Mouse (Mus musculus) forebrain, embryonic 11.5 days (tissue): ENCODE results near the gene Ppp2r3a. TPM values are rescaled to one million over a fixed set of nuclear protein-coding genes. Genes with fewer than 3 reads are reported as not detected.

Source experiments
- ATAC-seq: fragments of 200-750 bp; cut with Nextera tagmentation; replicated peaks from 2 replicates; pipeline ENCODE4 v1.8.0; 2017; ENCODE audit warnings: moderate TSS enrichment; ENCODE audit not compliant: low FRiP score
- DNase-seq: peaks from one replicate; pipeline ENCODE4 v3.0.0-alpha.2; 2017; ENCODE audit warnings: low spot score
- H3K27ac ChIP-seq: fragments of 300-500 bp; sonication (generic); 2 replicates; pipeline ENCODE4 v1.5.1; 2014; ENCODE audit warnings: low read depth, low read length
- H3K27me3 ChIP-seq: fragments of 300-500 bp; sonication (generic); 2 replicates; pipeline ENCODE4 v1.6.1; 2014; ENCODE audit warnings: mild to moderate bottlenecking, low read length, mixed read lengths; ENCODE audit not compliant: control insufficient read depth, insufficient read depth
- H3K36me3 ChIP-seq: fragments of 300-500 bp; sonication (generic); 2 replicates; pipeline ENCODE4 v1.6.1; 2014; ENCODE audit warnings: mild to moderate bottlenecking, low read length, moderate library complexity, mixed read lengths; ENCODE audit not compliant: control insufficient read depth, insufficient read depth
- H3K4me1 ChIP-seq: fragments of 300-500 bp; sonication (generic); replicated peaks from 2 replicates; pipeline ENCODE4 v1.6.1; 2014; ENCODE audit warnings: low read length, mixed read lengths; ENCODE audit not compliant: control insufficient read depth, insufficient read depth
- H3K4me2 ChIP-seq: fragments of 300-500 bp; sonication (generic); 2 replicates; pipeline ENCODE4 v1.6.1; 2014; ENCODE audit warnings: low read depth, mild to moderate bottlenecking, low read length, moderate library complexity, mixed read lengths; ENCODE audit not compliant: severe bottlenecking
- H3K4me3 ChIP-seq: fragments of 300-500 bp; sonication (generic); 2 replicates; pipeline ENCODE4 v1.5.1; 2014; ENCODE audit warnings: low read depth, low read length
- H3K9ac ChIP-seq: fragments of 300-500 bp; sonication (generic); 2 replicates; pipeline ENCODE4 v1.6.1; 2014; ENCODE audit warnings: low read length
- H3K9me3 ChIP-seq: fragments of 300-500 bp; sonication (generic); 2 replicates; pipeline ENCODE4 v1.6.1; 2016; ENCODE audit warnings: low read length, mixed read lengths; ENCODE audit not compliant: control insufficient read depth
- WGBS: fragments of 180-500 bp; shearing (Covaris S2); extraction: QIAGEN DNeasy Blood & Tissue Kit; methylation state at CpG from one replicate; pipeline ENCODE4 v1.1.7; 2014; 5-methylcytosine and 5-hydroxymethylcytosine counted together
- polyA plus RNA-seq: library from polyadenylated mRNA; unstranded; fragments of >200 nt; fragmentation: Nextera tagmentation; extraction: Ambion mirVana; gene quantifications from 2 replicates; pipeline ENCODE4 v1.2.1, GENCODE M21; 2014

The Ppp2r3a gene
- polyA plus RNA-seq, 1 experiment from 2014 or later, result 15.5 TPM

DNA sequence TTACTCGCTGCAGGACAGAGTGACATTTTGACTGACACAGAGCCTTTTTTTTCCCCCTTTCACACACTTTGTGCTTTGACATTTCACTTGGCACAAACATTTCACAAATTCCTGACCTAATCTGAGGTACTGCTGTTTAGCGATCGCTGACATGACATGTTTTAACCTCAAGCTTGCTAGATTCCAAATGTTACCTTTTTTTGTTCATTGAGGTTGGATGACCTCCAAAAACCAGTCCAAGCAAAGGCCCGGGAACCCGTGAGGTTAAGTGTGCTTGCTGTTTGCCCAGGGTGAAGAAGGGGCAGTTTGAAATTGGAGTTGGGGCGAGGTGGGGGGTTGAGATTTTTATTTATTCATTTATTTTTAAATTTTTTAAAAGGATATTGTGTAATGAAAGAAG is 31.1 kb upstream of the Ppp2r3a start:
- 83% methylated on average over 6 of the region's 6 CpGs for WGBS
- no peaks in the 10 kb centered on the region for H3K27me3 ChIP-seq
- ATAC-seq, result no peak
- no peak overlapping the region for H3K27ac ChIP-seq
- DNase-seq, result no peak
- no peaks in the 10 kb centered on the region for H3K9me3 ChIP-seq
- no peak overlapping the region for H3K4me2 ChIP-seq
- no peaks in the 10 kb centered on the region for H3K4me1 ChIP-seq
- no peak overlapping the region for H3K9ac ChIP-seq
- H3K36me3 ChIP-seq, result no peaks in the 10 kb centered on the region
- H3K4me3 ChIP-seq, result no peak overlapping the region

- no peaks in the 10 kb centered on the region for H3K36me3 ChIP-seq
- H3K4me2 ChIP-seq, result no peak overlapping the region
- no peaks in the 10 kb centered on the region for H3K9me3 ChIP-seq
- ATAC-seq, result no peak
- no peaks in the 10 kb centered on the region for H3K27me3 ChIP-seq
- H3K4me1 ChIP-seq, result no peaks in the 10 kb centered on the region
- 86% methylated on average over 4 of the region's 4 CpGs for WGBS
- no peak overlapping the region for H3K9ac ChIP-seq
- no peak for DNase-seq
- H3K4me3 ChIP-seq, result no peak overlapping the region
- H3K27ac ChIP-seq, result no peak overlapping the region
Measured at GRCm38 (mm10) chr9:101281906-101282305, 30.3 kb upstream of the Ppp2r3a start.

DNA sequence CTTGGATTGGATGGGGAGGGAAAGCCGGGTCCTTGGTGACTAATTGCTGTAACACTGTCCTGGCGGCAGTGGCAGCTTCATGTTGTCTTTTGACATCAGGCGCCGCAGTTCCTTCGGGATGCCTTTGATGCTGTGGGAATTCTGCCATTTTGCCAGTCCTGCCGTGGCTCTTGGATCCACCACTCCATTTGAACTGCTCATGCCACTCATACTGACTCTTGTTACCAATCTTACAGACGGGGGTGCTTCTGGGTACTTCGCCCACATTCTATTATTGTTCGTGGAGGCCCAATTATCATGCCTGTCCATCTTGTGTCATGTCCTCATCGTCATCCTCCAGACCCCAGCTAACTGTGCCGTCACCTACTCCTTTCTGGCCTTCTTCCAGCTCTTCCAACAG is 29.7 kb upstream of the Ppp2r3a start:
- ATAC-seq (no peak), DNase-seq (no peak)
- Histone ChIP-seq H3K9me3 (no peaks in the 10 kb centered on the region), H3K4me1 (no peaks in the 10 kb centered on the region), H3K27ac (no peak overlapping the region), H3K4me2 (no peak overlapping the region), H3K9ac (no peak overlapping the region), H3K27me3 (no peaks in the 10 kb centered on the region), H3K36me3 (no peaks in the 10 kb centered on the region), H3K4me3 (no peak overlapping the region)
- WGBS, result 92% methylated on average over 11 of the region's 11 CpGs

DNA sequence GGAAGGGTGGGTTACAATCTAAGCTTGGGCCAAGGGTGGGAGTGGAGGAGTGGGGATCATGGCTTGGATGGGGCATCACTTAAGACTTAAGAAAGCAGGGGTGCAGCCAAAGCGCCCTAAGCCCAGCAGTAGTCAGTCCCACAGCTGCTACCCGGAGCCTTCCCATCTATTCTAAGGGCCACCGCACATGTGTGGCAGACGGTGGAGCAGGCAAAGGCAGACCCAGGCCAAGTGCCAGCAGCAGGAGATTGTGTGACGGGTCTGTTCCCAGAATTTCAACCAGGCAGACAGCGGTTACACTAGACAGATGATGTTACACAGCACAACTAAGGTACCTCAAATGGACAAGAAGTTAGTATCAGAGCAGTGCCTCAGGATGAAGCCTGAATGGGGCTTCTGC is 29.3 kb upstream of the Ppp2r3a start:
- H3K9ac ChIP-seq, result no peak overlapping the region
- H3K4me1 ChIP-seq, result no peaks in the 10 kb centered on the region
- no peaks in the 10 kb centered on the region for H3K36me3 ChIP-seq
- H3K4me3 ChIP-seq, result no peak overlapping the region
- H3K4me2 ChIP-seq, result no peak overlapping the region
- no peaks in the 10 kb centered on the region for H3K27me3 ChIP-seq
- ATAC-seq (no peak), DNase-seq (no peak)
- H3K9me3 ChIP-seq, result no peaks in the 10 kb centered on the region
- WGBS, result 95% methylated on average over 6 of the region's 6 CpGs
- no peak overlapping the region for H3K27ac ChIP-seq

DNA sequence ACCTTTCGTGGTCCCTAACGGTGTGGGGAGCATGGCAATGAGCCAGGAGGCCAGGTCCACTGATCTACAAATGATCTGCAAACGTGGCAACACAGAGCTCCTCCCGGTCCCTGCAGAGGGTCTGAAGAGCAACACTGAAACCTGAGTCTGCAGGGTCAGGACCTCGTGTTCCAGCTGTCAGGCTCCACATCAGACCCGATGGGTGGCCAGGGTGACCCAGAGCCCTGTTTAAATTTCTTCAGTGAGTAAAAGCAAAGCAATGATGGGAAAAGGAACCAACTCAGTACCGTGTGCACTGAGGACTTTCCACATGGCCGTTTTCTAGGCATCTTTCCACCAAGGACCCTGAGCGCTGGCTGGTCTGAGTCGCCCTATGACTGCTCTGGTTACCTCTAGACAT is 28.6 kb upstream of the Ppp2r3a start:
- WGBS, result 74% methylated on average over 10 of the region's 10 CpGs
- H3K9ac ChIP-seq, result no peak overlapping the region
- H3K9me3 ChIP-seq, result no peaks in the 10 kb centered on the region
- H3K4me1 ChIP-seq, result no peaks in the 10 kb centered on the region
- H3K4me2 ChIP-seq, result no peak overlapping the region
- no peak for DNase-seq
- H3K36me3 ChIP-seq, result no peaks in the 10 kb centered on the region
- H3K4me3 ChIP-seq, result no peak overlapping the region
- H3K27me3 ChIP-seq, result no peaks in the 10 kb centered on the region
- H3K27ac ChIP-seq, result no peak overlapping the region
- ATAC-seq, result no peak

- Histone ChIP-seq H3K4me3 (no peak overlapping the region), H3K27me3 (no peaks in the 10 kb centered on the region), H3K4me1 (no peaks in the 10 kb centered on the region), H3K36me3 (no peaks in the 10 kb centered on the region), H3K9ac (no peak overlapping the region), H3K4me2 (no peak overlapping the region), H3K9me3 (no peaks in the 10 kb centered on the region), H3K27ac (no peak overlapping the region)
- 87% methylated on average over 7 of the region's 7 CpGs for WGBS
- ATAC-seq, result no peak
- DNase-seq, result no peak
Measured at GRCm38 (mm10) chr9:101272715-101273114, 21.1 kb upstream of the Ppp2r3a start.

GRCm38 (mm10) chr9:101270020-101270419 is 18.4 kb upstream of the Ppp2r3a start:
- H3K27me3 ChIP-seq, result no peaks in the 10 kb centered on the region
- no peaks in the 10 kb centered on the region for H3K4me1 ChIP-seq
- H3K4me2 ChIP-seq, result no peak overlapping the region
- DNase-seq (no peak), ATAC-seq (no peak)
- H3K27ac ChIP-seq, result no peak overlapping the region
- H3K4me3 ChIP-seq, result no peak overlapping the region
- no peaks in the 10 kb centered on the region for H3K36me3 ChIP-seq
- WGBS, result 44% methylated on average over 5 of the region's 5 CpGs
- no peak overlapping the region for H3K9ac ChIP-seq
- no peaks in the 10 kb centered on the region for H3K9me3 ChIP-seq

GRCm38 (mm10) chr9:101266043-101266442 is 14.4 kb upstream of the Ppp2r3a start:
- Histone ChIP-seq H3K27ac (no peak overlapping the region), H3K9ac (no peak overlapping the region), H3K4me1 (no peaks in the 10 kb centered on the region), H3K4me3 (no peak overlapping the region), H3K4me2 (no peak overlapping the region), H3K27me3 (no peaks in the 10 kb centered on the region), H3K36me3 (no peaks in the 10 kb centered on the region), H3K9me3 (no peaks in the 10 kb centered on the region)
- no peak for ATAC-seq
- no peak for DNase-seq
- WGBS, result 78% methylated on average over 8 of the region's 8 CpGs

DNA sequence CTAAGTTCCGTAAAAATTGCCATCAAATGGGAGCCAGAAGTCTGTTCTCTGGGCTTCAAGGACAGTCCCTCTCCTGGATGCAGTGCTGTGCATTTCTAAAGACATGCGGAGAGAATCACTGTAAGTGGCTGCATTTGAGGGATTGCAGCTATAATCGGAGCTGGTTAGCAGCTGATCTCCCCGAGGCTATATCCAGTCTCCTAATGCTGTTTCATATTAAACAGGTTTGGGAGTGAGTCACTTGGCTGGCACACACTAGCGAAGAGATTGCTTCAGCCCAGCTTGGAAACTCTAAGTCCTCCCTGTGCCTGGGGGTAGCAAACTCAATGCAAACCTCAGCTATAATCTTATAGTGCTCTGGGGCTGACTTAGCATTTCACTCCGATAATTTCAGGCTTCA is 14.0 kb upstream of the Ppp2r3a start:
- Histone ChIP-seq H3K4me2 (no peak overlapping the region), H3K36me3 (no peaks in the 10 kb centered on the region), H3K4me3 (no peak overlapping the region), H3K27me3 (no peaks in the 10 kb centered on the region), H3K9me3 (no peaks in the 10 kb centered on the region), H3K27ac (no peak overlapping the region), H3K4me1 (no peaks in the 10 kb centered on the region), H3K9ac (no peak overlapping the region)
- ATAC-seq (no peak), DNase-seq (no peak)
- WGBS, result 71% methylated on average over 6 of the region's 6 CpGs
